ENCODE assay signal across 17 mouse cellular contexts in genomic region chr1:53974941-53975340, GRCm38 (mm10).
DNase-seq lines count a peak whose midpoint lies in the region; ATAC-seq and TF ChIP-seq lines count a peak whose summit lies in the region.
"Had no signal": no experiment of that assay in that cellular context is flagged by ENCODE, and none has a peak within 500 bp of the region (broad histone marks: within the 10 kb centered on the region; RNA-seq: fewer than 3 reads in every experiment).

No protein-coding gene starts in this region.

- TF ChIP-seq CTCF in gastrocnemius, adult 2 months (IDR thresholded peaks at IDR 0.05) = no peak
- TF ChIP-seq CTCF in liver, postnatal 0 days (IDR thresholded peaks at IDR 0.05; ENCODE audit: low read depth) = no peak

- no peaks in the 10 kb centered on the region for H3K9me3 ChIP-seq in liver, postnatal 0 days (ENCODE audit: low read length)
- no peaks in the 10 kb centered on the region; the same call in 1 of the 2 replicates for H3K9me3 ChIP-seq in heart, embryonic 16.5 days (replicated peaks; ENCODE audit: control insufficient read depth, low read length)
- H3K9me3 ChIP-seq: embryonic facial prominence, embryonic 12.5 days; forebrain, embryonic 12.5 days; midbrain, embryonic 13.5 days had no signal

- intact Hi-C loops in gastrocnemius, adult 2 months (cut with DNase I) = no loop called here

- no peaks in the 10 kb centered on the region for H3K36me3 ChIP-seq in liver, postnatal 0 days (replicated peaks; ENCODE audit: insufficient read depth, low read length)
- no peaks in the 10 kb centered on the region; the same call in 1 of the 2 replicates for H3K36me3 ChIP-seq in heart, embryonic 16.5 days (ENCODE audit: control insufficient read depth, insufficient read depth)
- H3K36me3 ChIP-seq: embryonic facial prominence, embryonic 12.5 days; forebrain, embryonic 12.5 days; midbrain, embryonic 13.5 days had no signal

- no peak for DNase-seq in gastrocnemius, adult 2 months
- no peak for DNase-seq in gastrocnemius, postnatal 4 days (ENCODE audit: low spot score in 2 of 2)
- peak; percentile 18 for DNase-seq in liver, postnatal 0 days
- DNase-seq in liver = no peak
- no peak for DNase-seq in urinary bladder, postnatal 25 days (ENCODE audit: low spot score)
- no peak for DNase-seq in layer of hippocampus, postnatal 10 days (ENCODE audit: low spot score in 2 of 2)
- DNase-seq: cerebellum, postnatal 36 days; gastrocnemius, postnatal 10 days; layer of hippocampus, adult 9-11 months; thymus, postnatal 36 days had no signal

- H3K4me1 ChIP-seq in liver, postnatal 0 days (ENCODE audit: insufficient read depth) = no peaks in the 10 kb centered on the region
- 0 out of 2 replicates have a peak, but pooled peaks cover 4% of the 10 kb centered on the region for H3K4me1 ChIP-seq in heart, embryonic 16.5 days (ENCODE audit: control insufficient read depth, insufficient read depth, low read length)
- H3K4me1 ChIP-seq: embryonic facial prominence, embryonic 12.5 days; forebrain, embryonic 12.5 days; midbrain, embryonic 13.5 days had no signal

- 43% methylated on average over 5 of the region's 5 CpGs for WGBS in liver, postnatal 0 days (ENCODE audit: insufficient replicate concordance)
- 60% methylated on average over 5 of the region's 5 CpGs for WGBS in heart, embryonic 16.5 days

- H3K4me3 ChIP-seq in gastrocnemius, adult 2 months = peak overlapping the region; percentile 48
- H3K4me3 ChIP-seq in liver, postnatal 0 days (ENCODE audit: low read depth, low read length) = no peak overlapping the region
- H3K4me3 ChIP-seq in heart, embryonic 16.5 days (ENCODE audit: low read length) = no peak overlapping the region
- H3K4me3 ChIP-seq: embryonic facial prominence, embryonic 12.5 days; forebrain, embryonic 12.5 days; midbrain, embryonic 13.5 days had no signal

- H3K27ac ChIP-seq in gastrocnemius, adult 2 months = peak overlapping the region; percentile 70
- no peak overlapping the region for H3K27ac ChIP-seq in liver, postnatal 0 days (ENCODE audit: low read depth)
- 0 out of 2 replicates have a peak overlapping the region, but pooled peaks have one; percentile 47 for H3K27ac ChIP-seq in heart, embryonic 16.5 days (ENCODE audit: low read length)
- H3K27ac ChIP-seq: embryonic facial prominence, embryonic 12.5 days; forebrain, embryonic 12.5 days; hindbrain, postnatal 0 days; midbrain, embryonic 13.5 days; stomach, postnatal 0 days had no signal

- no peak for TF ChIP-seq EP300 in liver, postnatal 0 days (IDR thresholded peaks at IDR 0.05; ENCODE audit: low read depth)

- ATAC-seq in liver, postnatal 0 days = no peak
- no peak for ATAC-seq in heart, embryonic 16.5 days (replicated peaks; ENCODE audit: extremely low read depth, insufficient read depth, low FRiP score)
- ATAC-seq in megakaryocyte progenitor cell, adult 5-6 weeks (replicated peaks; ENCODE audit: poor library complexity) = peak; percentile 26; the same call in 1 of the 2 replicates
- ATAC-seq: hindbrain, postnatal 0 days; midbrain, embryonic 13.5 days had no signal

- no peaks in the 10 kb centered on the region for H3K27me3 ChIP-seq in liver, postnatal 0 days (ENCODE audit: insufficient read depth, low read length)
- no peaks in the 10 kb centered on the region for H3K27me3 ChIP-seq in heart, embryonic 16.5 days (ENCODE audit: control insufficient read depth, insufficient read depth, low read length)
- H3K27me3 ChIP-seq: embryonic facial prominence, embryonic 12.5 days; forebrain, embryonic 12.5 days; midbrain, embryonic 13.5 days had no signal

- H3K4me2 ChIP-seq in liver, postnatal 0 days (ENCODE audit: low read depth, low read length) = no peak overlapping the region
- no peak overlapping the region for H3K4me2 ChIP-seq in heart, embryonic 16.5 days (ENCODE audit: low read depth, low read length)
- H3K4me2 ChIP-seq: embryonic facial prominence, embryonic 12.5 days; forebrain, embryonic 12.5 days; midbrain, embryonic 13.5 days had no signal

- no peak overlapping the region for H3K9ac ChIP-seq in liver, postnatal 0 days (replicated peaks)
- no peak overlapping the region for H3K9ac ChIP-seq in heart, embryonic 16.5 days (ENCODE audit: low read length)
- H3K9ac ChIP-seq: embryonic facial prominence, embryonic 12.5 days; forebrain, embryonic 12.5 days; midbrain, embryonic 13.5 days had no signal
